Mouse (Mus musculus): ENCODE results near the gene Celf2. TPM values are rescaled to one million over a fixed set of nuclear protein-coding genes. Genes with fewer than 3 reads are reported as not detected.

Gene Celf2
- polyA plus RNA-seq, 1 experiment = 40.8 TPM

GRCm38 (mm10) chr2:6565175-6565574 is 944.2 kb downstream of the Celf2 start:
- Histone ChIP-seq H3K36me3 (ENCODE audit: control insufficient read depth, insufficient read depth, low read length) (peaks cover 6% of the 10 kb centered on the region), H3K27me3 (ENCODE audit: control insufficient read depth, insufficient read depth, low read length) (no peaks in the 10 kb centered on the region), H3K4me1 (ENCODE audit: control insufficient read depth, insufficient read depth, insufficient read length) (peaks cover 3% of the 10 kb centered on the region; the same call in 1 of the 2 replicates), H3K27ac (ENCODE audit: insufficient read depth, low read length) (no peak overlapping the region), H3K4me3 (ENCODE audit: extremely low read depth, insufficient read depth, insufficient read length) (no peak overlapping the region)
- DNase-seq (ENCODE audit: low read depth in 1 of 2, low spot score in 2 of 2) = no peak
- TF ChIP-seq POLR2A (IDR thresholded peaks at IDR 0.05; ENCODE audit: low read depth, low read length) = no peak
- TF ChIP-seq CTCF (IDR thresholded peaks at IDR 0.05; ENCODE audit: extremely low read depth, insufficient read depth, insufficient read length, insufficient replicate concordance) = no peak
- 93% methylated on average over 3 of the region's 3 CpGs for WGBS

GRCm38 (mm10) chr2:6561337-6561736 is 948.0 kb downstream of the Celf2 start:
- Histone ChIP-seq H3K27me3 (ENCODE audit: control insufficient read depth, insufficient read depth, low read length) (no peaks in the 10 kb centered on the region), H3K4me1 (ENCODE audit: control insufficient read depth, insufficient read depth, insufficient read length) (peaks cover 3% of the 10 kb centered on the region), H3K4me3 (ENCODE audit: extremely low read depth, insufficient read depth, insufficient read length) (no peak overlapping the region), H3K36me3 (ENCODE audit: control insufficient read depth, insufficient read depth, low read length) (peaks cover 18% of the 10 kb centered on the region), H3K27ac (ENCODE audit: insufficient read depth, low read length) (no peak overlapping the region)
- DNase-seq (ENCODE audit: low read depth in 1 of 2, low spot score in 2 of 2) = no peak
- 93% methylated on average over 3 of the region's 3 CpGs for WGBS
- TF ChIP-seq CTCF (IDR thresholded peaks at IDR 0.05; ENCODE audit: extremely low read depth, insufficient read depth, insufficient read length, insufficient replicate concordance) (no peak), POLR2A (IDR thresholded peaks at IDR 0.05; ENCODE audit: low read depth, low read length) (no peak)

GRCm38 (mm10) chr2:6560802-6561201 is 948.6 kb downstream of the Celf2 start:
- no peak for TF ChIP-seq CTCF (IDR thresholded peaks at IDR 0.05; ENCODE audit: extremely low read depth, insufficient read depth, insufficient read length, insufficient replicate concordance)
- H3K36me3 ChIP-seq (ENCODE audit: control insufficient read depth, insufficient read depth, low read length) = peaks cover 18% of the 10 kb centered on the region
- 69% methylated on average over 3 of the region's 3 CpGs for WGBS
- no peak overlapping the region for H3K4me3 ChIP-seq (ENCODE audit: extremely low read depth, insufficient read depth, insufficient read length)
- H3K27me3 ChIP-seq (ENCODE audit: control insufficient read depth, insufficient read depth, low read length) = no peaks in the 10 kb centered on the region
- H3K4me1 ChIP-seq (ENCODE audit: control insufficient read depth, insufficient read depth, insufficient read length) = peaks cover 3% of the 10 kb centered on the region
- no peak for DNase-seq (ENCODE audit: low read depth in 1 of 2, low spot score in 2 of 2)
- no peak overlapping the region for H3K27ac ChIP-seq (ENCODE audit: insufficient read depth, low read length)

DNA sequence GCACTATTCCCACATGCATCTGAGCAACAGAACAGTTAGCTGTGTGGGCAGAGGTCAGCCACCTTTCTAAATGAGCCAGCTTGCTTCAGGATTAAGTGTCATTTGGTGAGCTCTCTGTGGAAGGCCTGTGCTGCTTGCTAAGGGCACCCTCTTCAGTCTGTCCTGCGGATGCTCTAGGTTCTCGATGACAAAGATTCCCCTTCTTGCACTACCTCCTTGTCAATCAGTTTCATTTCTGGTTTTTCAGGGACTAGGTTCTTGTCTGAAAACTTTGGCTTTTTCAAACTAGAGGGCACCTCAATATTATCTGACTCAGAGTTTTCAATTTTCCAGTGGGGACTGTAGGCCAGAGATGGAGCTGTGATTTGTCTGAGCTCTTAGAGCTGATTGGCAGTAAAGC is 949.8 kb downstream of the Celf2 start:
- H3K27me3 ChIP-seq (ENCODE audit: control insufficient read depth, insufficient read depth, low read length) = no peaks in the 10 kb centered on the region
- H3K4me1 ChIP-seq (ENCODE audit: control insufficient read depth, insufficient read depth, insufficient read length) = peaks cover 3% of the 10 kb centered on the region
- WGBS = 73% methylated on average over 2 of the region's 2 CpGs
- no peak for TF ChIP-seq POLR2A (IDR thresholded peaks at IDR 0.05; ENCODE audit: low read depth, low read length)
- TF ChIP-seq CTCF (IDR thresholded peaks at IDR 0.05; ENCODE audit: extremely low read depth, insufficient read depth, insufficient read length, insufficient replicate concordance) = no peak
- no peak for DNase-seq (ENCODE audit: low read depth in 1 of 2, low spot score in 2 of 2)
- H3K27ac ChIP-seq (ENCODE audit: insufficient read depth, low read length) = no peak overlapping the region
- no peak overlapping the region for H3K4me3 ChIP-seq (ENCODE audit: extremely low read depth, insufficient read depth, insufficient read length)
- H3K36me3 ChIP-seq (ENCODE audit: control insufficient read depth, insufficient read depth, low read length) = peaks cover 20% of the 10 kb centered on the region

GRCm38 (mm10) chr2:6558303-6559254 is 950.8 kb downstream of the Celf2 start:
- no peaks in the 10 kb centered on the region for H3K27me3 ChIP-seq (ENCODE audit: control insufficient read depth, insufficient read depth, low read length)
- peaks cover 23% of the 10 kb centered on the region for H3K36me3 ChIP-seq (ENCODE audit: control insufficient read depth, insufficient read depth, low read length)
- peaks cover 3% of the 10 kb centered on the region for H3K4me1 ChIP-seq (ENCODE audit: control insufficient read depth, insufficient read depth, insufficient read length)
- H3K27ac ChIP-seq (ENCODE audit: insufficient read depth, low read length) = no peak overlapping the region
- H3K4me3 ChIP-seq (ENCODE audit: extremely low read depth, insufficient read depth, insufficient read length) = no peak overlapping the region
- TF ChIP-seq CTCF (IDR thresholded peaks at IDR 0.05; ENCODE audit: extremely low read depth, insufficient read depth, insufficient read length, insufficient replicate concordance) = no peak
- no peak for TF ChIP-seq POLR2A (IDR thresholded peaks at IDR 0.05; ENCODE audit: low read depth, low read length)
- 91% methylated on average over 14 of the region's 14 CpGs for WGBS
- no peak for DNase-seq (ENCODE audit: low read depth in 1 of 2, low spot score in 2 of 2)

DNA sequence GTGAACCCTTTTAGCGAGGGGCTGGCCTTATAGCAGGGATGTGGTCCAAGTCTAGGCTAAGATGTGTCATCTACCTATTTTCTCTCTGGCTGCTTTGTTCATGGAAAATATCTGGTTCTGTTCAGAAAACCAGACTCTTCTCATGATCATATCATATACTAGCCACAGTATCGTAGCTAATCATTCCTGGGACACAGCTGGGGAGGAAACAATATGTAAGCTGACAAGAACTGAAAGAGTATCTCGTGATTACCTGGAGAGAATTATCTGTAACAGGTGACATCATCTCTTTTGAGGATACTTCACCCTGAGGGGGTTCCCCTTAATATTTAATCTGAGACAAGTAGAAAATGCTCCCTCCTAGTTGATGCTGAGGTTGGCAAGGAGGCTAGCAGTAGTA is 951.6 kb downstream of the Celf2 start:
- Histone ChIP-seq H3K4me3 (ENCODE audit: extremely low read depth, insufficient read depth, insufficient read length) (no peak overlapping the region), H3K27ac (ENCODE audit: insufficient read depth, low read length) (no peak overlapping the region), H3K27me3 (ENCODE audit: control insufficient read depth, insufficient read depth, low read length) (no peaks in the 10 kb centered on the region), H3K36me3 (ENCODE audit: control insufficient read depth, insufficient read depth, low read length) (peaks cover 28% of the 10 kb centered on the region), H3K4me1 (ENCODE audit: control insufficient read depth, insufficient read depth, insufficient read length) (peaks cover 3% of the 10 kb centered on the region)
- no peak for DNase-seq (ENCODE audit: low read depth in 1 of 2, low spot score in 2 of 2)
- WGBS = 73% methylated on average over 3 of the region's 3 CpGs
- TF ChIP-seq POLR2A (IDR thresholded peaks at IDR 0.05; ENCODE audit: low read depth, low read length) (no peak), CTCF (IDR thresholded peaks at IDR 0.05; ENCODE audit: extremely low read depth, insufficient read depth, insufficient read length, insufficient replicate concordance) (no peak)

DNA sequence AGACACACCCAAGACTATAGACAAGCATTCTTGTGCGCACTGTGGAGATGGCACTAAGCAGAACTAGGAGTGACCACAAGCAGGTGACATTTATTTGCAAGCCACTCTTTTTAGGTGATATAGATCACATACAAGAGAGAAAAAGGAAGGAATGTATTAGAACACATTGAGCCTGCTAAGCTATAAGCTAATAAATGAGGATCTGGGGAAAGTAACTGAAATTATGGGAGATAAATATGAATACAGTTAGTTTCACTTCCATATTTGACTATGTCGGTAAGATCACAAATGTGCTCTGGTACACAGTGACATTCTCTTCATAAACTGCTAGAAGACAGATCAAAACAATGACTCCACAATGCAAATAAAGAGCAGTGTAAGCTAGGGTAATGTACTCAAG is 952.5 kb downstream of the Celf2 start:
- Histone ChIP-seq H3K4me1 (ENCODE audit: control insufficient read depth, insufficient read depth, insufficient read length) (peaks cover 3% of the 10 kb centered on the region), H3K27ac (ENCODE audit: insufficient read depth, low read length) (no peak overlapping the region), H3K27me3 (ENCODE audit: control insufficient read depth, insufficient read depth, low read length) (no peaks in the 10 kb centered on the region), H3K36me3 (ENCODE audit: control insufficient read depth, insufficient read depth, low read length) (peaks cover 31% of the 10 kb centered on the region), H3K4me3 (ENCODE audit: extremely low read depth, insufficient read depth, insufficient read length) (no peak overlapping the region)
- TF ChIP-seq POLR2A (IDR thresholded peaks at IDR 0.05; ENCODE audit: low read depth, low read length) = no peak
- TF ChIP-seq CTCF (IDR thresholded peaks at IDR 0.05; ENCODE audit: extremely low read depth, insufficient read depth, insufficient read length, insufficient replicate concordance) = no peak
- 55% methylated on average over 2 of the region's 2 CpGs for WGBS
- DNase-seq (ENCODE audit: low read depth in 1 of 2, low spot score in 2 of 2) = no peak
